Mouse (Mus musculus) intestine, embryonic 14.5 days (tissue): Measurements from ENCODE around the gene Gas7. TPM values are rescaled to one million over a fixed set of nuclear protein-coding genes. Genes with fewer than 3 reads are reported as not detected.

ENCODE experiments used
- ATAC-seq: fragments of 200-750 bp; cut with Nextera tagmentation; replicated peaks from 2 replicates; pipeline ENCODE4 v1.8.0; 2017; ENCODE audit warnings: low read depth, moderate number of reproducible peaks, moderate TSS enrichment, moderate library complexity; ENCODE audit not compliant: low FRiP score, low TSS enrichment
- DNase-seq: peaks from one replicate; pipeline ENCODE4 v3.0.0-alpha.2; 2018; ENCODE audit warnings: low spot score
- H3K27ac ChIP-seq: fragments of 300-500 bp; sonication (generic); 2 replicates; pipeline ENCODE4 v1.5.1; 2014; ENCODE audit warnings: low read depth, mild to moderate bottlenecking, control low read depth
- H3K27me3 ChIP-seq: fragments of 300-500 bp; sonication (generic); replicated peaks from 2 replicates; pipeline ENCODE4 v1.6.1; 2014; ENCODE audit warnings: low read length, control low read depth; ENCODE audit not compliant: control insufficient read depth, insufficient read depth
- H3K36me3 ChIP-seq: fragments of 300-500 bp; sonication (generic); 2 replicates; pipeline ENCODE4 v1.6.1; 2014; ENCODE audit warnings: low read length, control low read depth; ENCODE audit not compliant: control insufficient read depth, insufficient read depth
- H3K4me1 ChIP-seq: fragments of 300-500 bp; sonication (generic); replicated peaks from 2 replicates; pipeline ENCODE4 v1.6.1; 2014; ENCODE audit warnings: low read length, control low read depth, mixed read lengths; ENCODE audit not compliant: control insufficient read depth, insufficient read depth
- H3K4me2 ChIP-seq: fragments of 300-500 bp; sonication (generic); 2 replicates; pipeline ENCODE4 v1.6.1; 2014; ENCODE audit warnings: low read length
- H3K4me3 ChIP-seq: fragments of 300-500 bp; sonication (generic); 2 replicates; pipeline ENCODE4 v1.5.1; 2014; ENCODE audit warnings: low read depth, low read length, control low read depth, mixed read lengths
- H3K9ac ChIP-seq: fragments of 300-500 bp; sonication (generic); 2 replicates; pipeline ENCODE4 v1.6.1; 2014; ENCODE audit warnings: mild to moderate bottlenecking, low read length
- H3K9me3 ChIP-seq: fragments of 300-500 bp; sonication (generic); 2 replicates; pipeline ENCODE4 v1.6.1; 2016; ENCODE audit warnings: low read length, control low read depth; ENCODE audit not compliant: control insufficient read depth
- WGBS: fragments of 180-500 bp; shearing (Covaris S2); extraction: QIAGEN DNeasy Blood & Tissue Kit; methylation state at CpG from one replicate; pipeline ENCODE4 v1.1.7; 2014; 5-methylcytosine and 5-hydroxymethylcytosine counted together
- polyA plus RNA-seq: library from polyadenylated mRNA; unstranded; fragments of >200 nt; fragmentation: Nextera tagmentation; extraction: Ambion mirVana; gene quantifications from 2 replicates; pipeline ENCODE4 v1.2.1, GENCODE M21; 2014

The Gas7 gene
- polyA plus RNA-seq, 1 experiment from 2014 or later: 8.6 TPM

DNA sequence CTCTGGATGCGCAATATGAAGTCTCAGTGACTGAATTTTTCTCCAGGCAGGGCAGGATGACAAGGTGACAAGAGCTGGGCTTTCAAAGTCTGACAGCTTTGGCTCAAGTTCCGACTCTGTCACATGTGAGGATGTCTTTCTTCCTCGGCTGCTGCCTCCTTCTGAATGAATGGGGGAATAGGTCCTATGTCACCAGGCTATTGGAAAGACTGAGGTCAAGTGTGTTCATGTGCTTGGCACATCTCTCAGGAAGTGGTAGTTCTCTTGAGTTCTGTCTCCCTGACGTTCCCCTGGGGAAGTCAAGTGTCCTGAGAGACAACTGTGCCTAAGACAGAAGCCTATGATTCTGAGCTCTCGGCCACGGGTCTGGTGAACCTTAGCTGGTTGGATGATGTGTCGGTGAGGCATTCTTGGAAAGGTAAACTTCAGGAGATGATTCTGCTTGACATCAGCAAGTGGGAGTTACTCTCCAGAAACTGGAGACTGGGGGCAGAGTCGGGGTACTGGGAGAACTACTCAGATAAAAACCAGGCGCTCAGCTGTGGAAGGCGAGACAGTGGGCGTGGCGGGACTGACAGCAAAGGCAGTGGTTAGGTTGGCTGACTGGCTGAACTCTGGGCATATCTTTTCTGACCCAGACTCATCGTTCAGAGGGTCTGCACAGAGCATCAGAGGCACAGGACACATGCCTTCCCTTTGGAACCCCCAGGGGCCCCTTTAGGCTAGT, 94.7 kb downstream of the Gas7 start:
- no peaks in the 10 kb centered on the region for H3K36me3 ChIP-seq
- ATAC-seq: no peak
- 37% methylated on average over 13 of the region's 13 CpGs for WGBS
- no peaks in the 10 kb centered on the region for H3K27me3 ChIP-seq
- no peak for DNase-seq
- peak overlapping the region; percentile 1; the same call in 1 of the 2 replicates for H3K4me2 ChIP-seq
- H3K27ac ChIP-seq: 0 out of 2 replicates have a peak overlapping the region, but pooled peaks have one; percentile 6
- H3K4me1 ChIP-seq: peaks cover 14% of the 10 kb centered on the region
- no peaks in the 10 kb centered on the region for H3K9me3 ChIP-seq
- H3K4me3 ChIP-seq: no peak overlapping the region
- H3K9ac ChIP-seq: no peak overlapping the region

- Histone ChIP-seq H3K27me3 (no peaks in the 10 kb centered on the region), H3K4me1 (peaks cover 6% of the 10 kb centered on the region; the same call in 1 of the 2 replicates), H3K36me3 (no peaks in the 10 kb centered on the region), H3K27ac (no peak overlapping the region), H3K4me3 (no peak overlapping the region), H3K9me3 (no peaks in the 10 kb centered on the region), H3K9ac (no peak overlapping the region), H3K4me2 (no peak overlapping the region)
- ATAC-seq (no peak), DNase-seq (no peak)
- WGBS: 83% methylated on average over 8 of the region's 8 CpGs
Observed at GRCm38 (mm10) chr11:67552400-67552799, 97.2 kb downstream of the Gas7 start.

GRCm38 (mm10) chr11:67554276-67554675, 99.0 kb downstream of the Gas7 start:
- Histone ChIP-seq H3K27ac (no peak overlapping the region), H3K9ac (no peak overlapping the region), H3K4me1 (peaks cover 6% of the 10 kb centered on the region; the same call in 1 of the 2 replicates), H3K36me3 (no peaks in the 10 kb centered on the region), H3K9me3 (no peaks in the 10 kb centered on the region), H3K4me2 (no peak overlapping the region), H3K27me3 (no peaks in the 10 kb centered on the region), H3K4me3 (no peak overlapping the region)
- WGBS: 90% methylated on average over 6 of the region's 6 CpGs
- DNase-seq (no peak), ATAC-seq (no peak)

GRCm38 (mm10) chr11:67556360-67556759, 101.1 kb downstream of the Gas7 start:
- H3K4me1 ChIP-seq: no peaks in the 10 kb centered on the region
- H3K27ac ChIP-seq: no peak overlapping the region
- no peaks in the 10 kb centered on the region for H3K9me3 ChIP-seq
- H3K27me3 ChIP-seq: no peaks in the 10 kb centered on the region
- no peak overlapping the region for H3K9ac ChIP-seq
- H3K4me2 ChIP-seq: no peak overlapping the region
- H3K36me3 ChIP-seq: no peaks in the 10 kb centered on the region
- ATAC-seq: no peak
- no peak overlapping the region for H3K4me3 ChIP-seq
- DNase-seq: no peak
- 67% methylated on average over 3 of the region's 3 CpGs for WGBS

DNA sequence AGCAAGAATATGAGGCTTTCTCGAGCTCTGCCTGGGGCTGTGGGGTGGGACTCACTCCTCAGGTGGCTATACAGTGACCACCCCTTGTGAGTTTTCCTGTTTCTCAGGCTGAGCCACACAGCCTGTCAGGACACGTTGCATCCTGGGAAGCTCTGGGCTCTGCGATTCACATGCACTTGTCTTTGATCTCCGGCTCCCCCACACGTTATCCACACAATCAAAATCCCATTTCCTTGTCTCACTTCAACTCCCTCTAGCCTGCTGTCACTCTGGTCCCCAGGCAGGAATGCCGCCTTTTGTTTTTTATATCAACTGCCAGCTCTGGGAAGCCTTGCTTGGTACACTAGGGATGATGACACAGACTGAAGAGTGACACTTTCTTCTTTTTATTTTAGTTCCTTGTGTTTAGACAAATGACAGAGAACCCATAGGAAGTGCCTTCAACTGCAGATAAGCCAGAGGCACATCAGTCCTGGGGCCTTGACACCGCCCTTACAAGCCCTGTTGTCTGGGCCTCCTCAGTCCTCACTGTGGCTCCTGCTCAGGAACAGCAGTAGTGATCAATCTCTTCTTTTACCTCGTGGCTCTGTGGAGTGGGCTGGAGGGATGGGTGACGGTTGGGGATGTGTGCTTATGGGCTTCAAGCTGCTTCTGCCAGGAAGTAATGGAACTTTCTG, 103.7 kb downstream of the Gas7 start:
- no peak overlapping the region for H3K4me2 ChIP-seq
- 28% methylated on average over 9 of the region's 9 CpGs for WGBS
- H3K27me3 ChIP-seq: no peaks in the 10 kb centered on the region
- H3K4me1 ChIP-seq: no peaks in the 10 kb centered on the region; the same call in 1 of the 2 replicates
- H3K4me3 ChIP-seq: no peak overlapping the region
- H3K36me3 ChIP-seq: no peaks in the 10 kb centered on the region
- DNase-seq (no peak), ATAC-seq (no peak)
- H3K27ac ChIP-seq: no peak overlapping the region
- H3K9me3 ChIP-seq: no peaks in the 10 kb centered on the region
- H3K9ac ChIP-seq: no peak overlapping the region

DNA sequence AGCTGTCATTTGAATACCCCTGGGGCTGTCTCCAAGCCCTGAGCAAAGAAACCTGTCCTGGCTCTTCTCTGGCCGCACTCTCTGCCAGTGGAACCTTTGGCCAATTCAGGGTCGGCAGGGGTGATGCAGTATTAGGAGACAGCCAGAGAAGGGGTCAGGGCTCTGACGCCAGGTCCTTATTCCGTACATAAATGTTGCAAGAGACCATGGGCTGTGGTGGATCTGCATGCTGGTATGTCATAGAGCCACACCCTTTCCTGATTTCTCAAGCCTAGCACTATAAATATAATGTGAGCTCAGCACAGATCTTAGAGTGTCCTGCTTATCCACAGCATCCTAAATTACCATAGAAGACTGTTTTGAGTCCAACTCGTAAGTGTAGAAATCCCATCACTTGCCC, 104.3 kb downstream of the Gas7 start:
- H3K27ac ChIP-seq: no peak overlapping the region
- 78% methylated on average over 5 of the region's 5 CpGs for WGBS

DNA sequence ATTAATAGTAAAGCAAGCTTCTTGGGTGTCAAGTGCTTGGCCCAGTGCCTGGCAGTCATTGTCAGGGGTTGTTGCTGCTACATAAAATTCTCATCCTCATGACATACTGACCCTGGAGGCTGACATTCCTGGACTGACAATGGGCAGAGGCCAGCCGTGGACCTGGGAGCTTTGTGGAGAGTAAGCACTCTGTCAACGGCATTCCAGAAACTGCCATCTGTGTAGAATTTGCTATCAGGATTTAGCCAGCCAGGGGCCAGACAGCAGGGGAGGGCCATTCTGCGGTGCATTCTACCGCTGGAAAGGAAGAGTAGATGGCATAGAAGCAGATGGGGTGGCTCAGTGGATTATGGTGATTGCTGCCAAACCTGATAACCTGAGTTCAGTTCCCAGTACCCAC, 106.4 kb downstream of the Gas7 start:
- 29% methylated on average over 4 of the region's 4 CpGs for WGBS

More for the DNA sequence above, 104.3 kb downstream of the Gas7 start:
- no peaks in the 10 kb centered on the region for H3K27me3 ChIP-seq
- no peaks in the 10 kb centered on the region for H3K9me3 ChIP-seq
- H3K36me3 ChIP-seq: no peaks in the 10 kb centered on the region
- ATAC-seq (no peak), DNase-seq (no peak)
- H3K4me3 ChIP-seq: no peak overlapping the region
- H3K9ac ChIP-seq: no peak overlapping the region
- no peak overlapping the region for H3K4me2 ChIP-seq
- no peaks in the 10 kb centered on the region; the same call in 1 of the 2 replicates for H3K4me1 ChIP-seq

DNA sequence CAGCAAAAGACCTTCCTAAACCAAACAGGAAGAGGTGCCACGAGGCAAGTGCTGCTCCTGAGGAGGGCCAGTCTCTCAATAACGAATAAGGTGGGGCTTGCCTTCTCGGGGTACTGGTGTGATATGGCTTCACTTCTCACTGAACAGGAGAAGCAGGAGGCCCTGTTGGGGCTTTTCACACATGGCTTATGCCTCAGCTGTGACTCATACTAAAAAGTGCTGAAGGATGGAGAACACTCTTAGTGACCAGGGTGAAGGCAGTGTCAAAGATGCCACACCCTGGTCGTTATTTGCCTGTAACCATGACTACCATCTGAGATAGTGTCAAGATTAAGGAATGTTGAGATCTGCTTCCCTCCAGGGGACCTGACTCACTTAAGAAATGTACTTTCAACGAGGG, 107.9 kb downstream of the Gas7 start:
- no peak for ATAC-seq
- 35% methylated on average over 5 of the region's 5 CpGs for WGBS

More for the DNA sequence above, 106.4 kb downstream of the Gas7 start:
- no peaks in the 10 kb centered on the region; the same call in 1 of the 2 replicates for H3K4me1 ChIP-seq
- no peaks in the 10 kb centered on the region for H3K36me3 ChIP-seq
- H3K27me3 ChIP-seq: no peaks in the 10 kb centered on the region
- H3K9ac ChIP-seq: no peak overlapping the region
- H3K4me2 ChIP-seq: no peak overlapping the region
- DNase-seq (no peak), ATAC-seq (no peak)
- H3K27ac ChIP-seq: no peak overlapping the region
- H3K9me3 ChIP-seq: no peaks in the 10 kb centered on the region
- no peak overlapping the region for H3K4me3 ChIP-seq

More for the DNA sequence above, 107.9 kb downstream of the Gas7 start:
- DNase-seq: no peak
- no peak overlapping the region for H3K4me2 ChIP-seq
- no peaks in the 10 kb centered on the region for H3K9me3 ChIP-seq
- H3K9ac ChIP-seq: no peak overlapping the region
- H3K27ac ChIP-seq: no peak overlapping the region
- H3K36me3 ChIP-seq: no peaks in the 10 kb centered on the region
- no peak overlapping the region for H3K4me3 ChIP-seq
- no peaks in the 10 kb centered on the region; the same call in 1 of the 2 replicates for H3K4me1 ChIP-seq
- no peaks in the 10 kb centered on the region for H3K27me3 ChIP-seq
